Mouse (Mus musculus) stomach, embryonic 15.5 days (tissue): Measurements from ENCODE around the gene Ptgdr2. TPM values are rescaled to one million over a fixed set of nuclear protein-coding genes. Genes with fewer than 3 reads are reported as not detected.
A peak's percentile ranks its signal among the peaks of the same experiment; 100 is the strongest.

ENCODE experiments used
- ATAC-seq: fragments of 200-750 bp; cut with Nextera tagmentation; 2 replicates; pipeline ENCODE4 v1.8.0; 2017; ENCODE audit warnings: low read depth, moderate number of reproducible peaks, moderate TSS enrichment; ENCODE audit not compliant: insufficient read depth, low FRiP score
- H3K27ac ChIP-seq: fragments of 300-500 bp; sonication (generic); 2 replicates; pipeline ENCODE4 v1.5.1; 2015; ENCODE audit warnings: mild to moderate bottlenecking, inconsistent platforms
- H3K27me3 ChIP-seq: fragments of 300-500 bp; sonication (generic); replicated peaks from 2 replicates; pipeline ENCODE4 v1.6.1; 2015; ENCODE audit warnings: inconsistent platforms
- H3K36me3 ChIP-seq: fragments of 300-500 bp; sonication (generic); 2 replicates; pipeline ENCODE4 v1.6.1; 2015; ENCODE audit warnings: inconsistent platforms
- H3K4me1 ChIP-seq: fragments of 300-500 bp; sonication (generic); 2 replicates; pipeline ENCODE4 v1.6.1; 2015; ENCODE audit warnings: inconsistent platforms
- H3K4me2 ChIP-seq: fragments of 300-500 bp; sonication (generic); 2 replicates; pipeline ENCODE4 v1.6.1; 2015; ENCODE audit warnings: mild to moderate bottlenecking, inconsistent platforms
- H3K4me3 ChIP-seq: fragments of 300-500 bp; sonication (generic); replicated peaks from 2 replicates; pipeline ENCODE4 v1.5.1; 2015; ENCODE audit warnings: inconsistent platforms
- H3K9ac ChIP-seq: fragments of 300-500 bp; sonication (generic); 2 replicates; pipeline ENCODE4 v1.6.1; 2015; ENCODE audit warnings: inconsistent platforms
- H3K9me3 ChIP-seq: fragments of 300-500 bp; sonication (generic); 2 replicates; pipeline ENCODE4 v1.6.1; 2016; ENCODE audit warnings: inconsistent platforms
- WGBS: fragments of 180-500 bp; shearing (Covaris S2); methylation state at CpG from one replicate; pipeline ENCODE4 v1.1.7; 2015; 5-methylcytosine and 5-hydroxymethylcytosine counted together
- polyA plus RNA-seq: library from polyadenylated mRNA; unstranded; fragments of >200 nt; fragmentation: Nextera tagmentation; extraction: Ambion mirVana; gene quantifications from 2 replicates; pipeline ENCODE4 v1.2.1, GENCODE M21; 2015

The Ptgdr2 gene
- polyA plus RNA-seq, 1 experiment from 2014 or later = 0.08 TPM

DNA sequence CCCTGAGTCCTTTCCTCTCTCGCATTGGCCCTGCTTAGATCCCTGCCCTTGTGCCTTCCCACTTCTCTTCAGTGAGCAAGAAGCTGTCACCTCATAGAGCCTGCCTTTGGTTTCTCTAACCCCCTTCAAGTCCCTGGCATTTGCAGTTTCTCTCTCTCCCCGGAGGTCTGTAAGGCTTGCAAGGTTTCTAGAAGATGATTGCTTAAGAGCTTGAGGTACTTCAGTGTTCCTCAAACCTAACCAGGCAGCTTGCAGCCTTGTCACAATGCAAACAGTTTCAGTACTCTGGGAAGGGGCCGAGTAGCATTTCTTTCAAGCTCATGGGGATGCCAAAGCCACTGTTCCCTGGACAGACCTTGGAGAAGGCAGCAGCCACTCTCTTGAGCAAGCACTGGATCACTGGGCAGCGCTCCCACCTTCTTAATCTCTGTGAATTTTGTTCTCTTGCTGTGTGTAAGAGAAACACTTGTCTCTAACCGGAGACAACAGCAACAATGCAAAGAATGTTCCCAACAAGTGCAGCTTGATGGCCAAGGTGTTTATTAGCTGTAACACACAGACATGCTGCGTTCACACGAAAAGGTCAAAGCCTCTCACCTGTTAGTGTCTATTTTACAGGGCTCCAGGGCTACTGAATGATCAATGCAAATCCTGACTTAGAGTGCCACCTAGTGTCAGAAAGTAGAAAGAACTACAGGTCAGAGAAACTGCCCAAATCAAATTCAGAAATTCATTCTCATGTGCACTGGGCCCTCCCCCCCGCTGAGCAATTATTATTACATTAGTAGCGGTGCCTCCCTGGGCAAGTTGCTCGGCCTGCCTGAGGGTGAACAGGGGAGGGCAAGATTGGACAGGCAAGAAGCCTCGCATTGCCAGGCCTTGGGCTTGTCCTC, 22.4 kb downstream of the Ptgdr2 start:
- 25% methylated on average over 11 of the region's 11 CpGs for WGBS
- Histone ChIP-seq H3K4me2 (no peak overlapping the region), H3K4me1 (no peaks in the 10 kb centered on the region), H3K9ac (no peak overlapping the region), H3K27me3 (peaks cover 4% of the 10 kb centered on the region; the same call in 1 of the 2 replicates), H3K27ac (no peak overlapping the region), H3K4me3 (no peak overlapping the region), H3K9me3 (no peaks in the 10 kb centered on the region), H3K36me3 (no peaks in the 10 kb centered on the region)
- ATAC-seq = peak; percentile 64

GRCm38 (mm10) chr19:10959978-10960346, 23.0 kb downstream of the Ptgdr2 start:
- Histone ChIP-seq H3K4me1 (no peaks in the 10 kb centered on the region), H3K9me3 (no peaks in the 10 kb centered on the region), H3K4me2 (no peak overlapping the region), H3K27ac (no peak overlapping the region), H3K9ac (no peak overlapping the region), H3K4me3 (no peak overlapping the region), H3K36me3 (no peaks in the 10 kb centered on the region), H3K27me3 (peaks cover 4% of the 10 kb centered on the region; the same call in 1 of the 2 replicates)
- ATAC-seq = no peak
- 38% methylated on average over 12 of the region's 12 CpGs for WGBS

- Histone ChIP-seq H3K9ac (no peak overlapping the region), H3K27ac (no peak overlapping the region), H3K9me3 (no peaks in the 10 kb centered on the region), H3K4me2 (no peak overlapping the region), H3K4me1 (no peaks in the 10 kb centered on the region), H3K4me3 (no peak overlapping the region), H3K36me3 (no peaks in the 10 kb centered on the region), H3K27me3 (no peaks in the 10 kb centered on the region)
- ATAC-seq = no peak
- 88% methylated on average over 7 of the region's 7 CpGs for WGBS
Observed at GRCm38 (mm10) chr19:10965721-10966120, 28.8 kb downstream of the Ptgdr2 start.

- Histone ChIP-seq H3K36me3 (no peaks in the 10 kb centered on the region), H3K4me2 (no peak overlapping the region), H3K4me3 (no peak overlapping the region), H3K27me3 (no peaks in the 10 kb centered on the region), H3K4me1 (peaks cover 8% of the 10 kb centered on the region; the same call in 1 of the 2 replicates), H3K9me3 (no peaks in the 10 kb centered on the region), H3K9ac (no peak overlapping the region), H3K27ac (no peak overlapping the region)
- WGBS = 83% methylated on average over 7 of the region's 7 CpGs
- no peak for ATAC-seq
Observed at GRCm38 (mm10) chr19:10968578-10968977, 31.6 kb downstream of the Ptgdr2 start.

DNA sequence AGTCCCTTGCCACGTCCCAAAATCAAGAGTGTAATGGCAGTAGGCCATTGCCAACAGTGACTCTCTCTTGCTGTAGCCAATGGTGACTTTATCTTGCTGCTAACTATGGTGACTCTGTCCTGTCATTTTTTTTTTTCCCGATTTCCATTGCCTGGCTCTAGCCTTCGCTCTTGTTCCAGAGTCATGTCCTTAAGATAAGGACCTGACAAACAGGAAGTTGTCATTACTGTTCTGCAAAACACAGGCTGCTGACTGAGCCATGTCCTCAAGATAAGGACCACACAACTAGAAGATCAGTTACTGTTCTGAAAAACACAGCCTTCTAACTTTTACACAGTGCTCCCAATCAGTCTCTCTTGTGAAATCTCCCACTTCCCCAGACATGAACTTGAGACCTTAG, 33.5 kb downstream of the Ptgdr2 start:
- H3K4me3 ChIP-seq = no peak overlapping the region
- H3K27ac ChIP-seq = no peak overlapping the region
- H3K9me3 ChIP-seq = no peaks in the 10 kb centered on the region
- no peak for ATAC-seq
- H3K27me3 ChIP-seq = no peaks in the 10 kb centered on the region
- 66% methylated on average over 3 of the region's 3 CpGs for WGBS
- H3K4me2 ChIP-seq = no peak overlapping the region
- H3K9ac ChIP-seq = no peak overlapping the region
- no peaks in the 10 kb centered on the region for H3K36me3 ChIP-seq
- H3K4me1 ChIP-seq = peaks cover 17% of the 10 kb centered on the region

DNA sequence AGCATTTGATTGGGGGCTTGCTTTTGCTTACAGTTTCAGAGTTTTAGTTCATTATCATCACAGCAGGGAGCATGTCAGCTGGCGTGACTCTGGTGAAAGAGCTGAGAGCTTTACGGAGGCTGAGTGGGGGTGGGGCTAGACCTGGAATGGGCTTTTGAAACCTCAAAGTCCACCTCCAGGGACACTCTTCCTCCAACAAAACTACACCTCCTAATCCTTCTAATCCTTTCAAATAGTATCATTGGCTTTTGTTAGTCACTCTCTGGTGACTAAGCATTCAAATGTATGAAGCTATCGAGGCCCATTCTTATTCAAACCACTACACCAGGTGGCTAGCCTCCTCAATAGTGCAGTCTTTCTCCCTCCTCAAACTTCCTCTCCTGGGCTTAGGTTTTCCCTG, 35.7 kb downstream of the Ptgdr2 start:
- Histone ChIP-seq H3K4me2 (no peak overlapping the region), H3K27me3 (no peaks in the 10 kb centered on the region), H3K36me3 (no peaks in the 10 kb centered on the region), H3K9me3 (no peaks in the 10 kb centered on the region), H3K27ac (peak overlapping the region; percentile 61; the same call in 1 of the 2 replicates), H3K4me3 (no peak overlapping the region), H3K4me1 (peaks cover 19% of the 10 kb centered on the region), H3K9ac (no peak overlapping the region)
- 70% methylated on average over 3 of the region's 3 CpGs for WGBS
- ATAC-seq = no peak

- Histone ChIP-seq H3K4me3 (no peak overlapping the region), H3K4me2 (no peak overlapping the region), H3K27me3 (no peaks in the 10 kb centered on the region), H3K9me3 (no peaks in the 10 kb centered on the region), H3K27ac (peak overlapping the region; percentile 73; the same call in 1 of the 2 replicates), H3K4me1 (peaks cover 19% of the 10 kb centered on the region), H3K36me3 (no peaks in the 10 kb centered on the region), H3K9ac (no peak overlapping the region)
- WGBS = 34% methylated on average over 2 of the region's 2 CpGs
- peak; percentile 43; the same call in 1 of the 2 replicates for ATAC-seq
Observed at GRCm38 (mm10) chr19:10973187-10973586, 36.2 kb downstream of the Ptgdr2 start.

- Histone ChIP-seq H3K9ac (no peak within 1 kb of the TSS), H3K4me3 (no peak within 1 kb of the TSS), H3K27me3 (no peaks in the 10 kb centered on the region), H3K36me3 (no peaks in the 10 kb centered on the region), H3K27ac (peak within 1 kb of the TSS; percentile 73), H3K9me3 (no peaks in the 10 kb centered on the region), H3K4me1 (peaks cover 22% of the 10 kb centered on the region), H3K4me2 (0 out of 2 replicates have a peak within 1 kb of the TSS, but pooled peaks have one; percentile 22)
- ATAC-seq = peak; percentile 48; the same call in 1 of the 2 replicates
- WGBS = 12% methylated on average over 4 of the region's 4 CpGs
Observed at GRCm38 (mm10) chr19:10974238-10974865, 37.4 kb downstream of the Ptgdr2 start, which contains the start of gene Ms4a10. Ms4a10 (minus strand) TSS chr19:10974670.

GRCm38 (mm10) chr19:10975187-10975586, 38.2 kb downstream of the Ptgdr2 start:
- ATAC-seq = no peak
- Histone ChIP-seq H3K27ac (no peak overlapping the region), H3K4me2 (no peak overlapping the region), H3K9me3 (no peaks in the 10 kb centered on the region), H3K27me3 (no peaks in the 10 kb centered on the region), H3K4me1 (peaks cover 22% of the 10 kb centered on the region), H3K36me3 (no peaks in the 10 kb centered on the region), H3K4me3 (no peak overlapping the region), H3K9ac (no peak overlapping the region)
- WGBS = 74% methylated on average over 2 of the region's 2 CpGs

GRCm38 (mm10) chr19:10976318-10976717, 39.4 kb downstream of the Ptgdr2 start:
- Histone ChIP-seq H3K27ac (no peak overlapping the region), H3K27me3 (no peaks in the 10 kb centered on the region), H3K36me3 (no peaks in the 10 kb centered on the region), H3K4me2 (no peak overlapping the region), H3K9me3 (no peaks in the 10 kb centered on the region), H3K9ac (no peak overlapping the region), H3K4me3 (no peak overlapping the region), H3K4me1 (peaks cover 22% of the 10 kb centered on the region)
- 33% methylated on average over 4 of the region's 4 CpGs for WGBS
- no peak for ATAC-seq

DNA sequence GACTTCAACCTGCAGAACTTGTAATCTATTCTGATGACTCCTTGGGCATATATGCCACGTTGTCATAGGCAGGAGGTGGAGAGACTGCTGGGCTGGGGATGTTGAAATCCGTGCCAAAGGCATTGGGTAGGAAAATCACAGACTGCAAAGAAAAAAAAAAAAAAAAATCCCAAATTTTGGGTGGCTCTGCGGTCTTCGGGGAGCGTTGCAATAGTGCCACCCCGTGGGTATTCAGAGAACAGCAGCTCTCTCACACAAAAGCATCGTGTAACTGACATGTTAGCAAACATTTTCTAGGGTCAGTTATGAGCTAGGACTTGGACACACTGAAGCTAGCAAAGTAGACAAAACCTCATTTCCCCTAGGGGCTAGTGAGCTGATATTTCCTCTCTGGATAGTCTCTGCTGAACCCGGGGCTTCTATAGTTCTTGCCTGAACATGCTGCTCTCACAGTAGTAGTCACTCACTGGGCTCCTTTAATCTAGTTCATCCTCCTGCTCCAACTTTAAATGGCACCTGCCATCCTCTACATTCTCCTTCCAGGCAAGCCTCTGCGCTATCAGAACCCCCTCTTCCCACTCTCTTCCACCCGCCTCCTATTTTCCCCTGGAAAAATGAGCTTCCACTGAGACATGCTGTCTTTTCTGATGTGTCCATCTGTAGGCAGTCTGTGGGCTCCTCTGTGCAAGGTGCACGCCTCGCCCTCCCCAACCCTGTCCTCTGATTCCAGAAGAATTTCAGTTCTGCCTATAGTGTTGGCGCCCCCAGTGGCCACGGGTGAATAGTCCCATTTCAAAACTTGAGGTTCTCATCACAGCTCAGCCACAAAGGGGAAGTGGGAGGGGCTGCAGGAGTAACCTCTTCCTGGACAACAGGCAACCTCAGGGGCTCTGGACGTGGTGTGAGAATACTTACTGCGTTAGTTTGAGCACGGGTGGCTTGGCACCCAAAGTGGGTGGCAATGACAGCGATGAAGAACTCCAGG, 42.5 kb downstream of the Ptgdr2 start:
- H3K36me3 ChIP-seq = no peaks in the 10 kb centered on the region
- H3K9ac ChIP-seq = no peak overlapping the region
- no peak for ATAC-seq
- H3K4me2 ChIP-seq = peak overlapping the region; percentile 23
- H3K27ac ChIP-seq = no peak overlapping the region
- 0 out of 2 replicates have a peak, but pooled peaks cover 6% of the 10 kb centered on the region for H3K4me1 ChIP-seq
- H3K4me3 ChIP-seq = no peak overlapping the region
- no peaks in the 10 kb centered on the region for H3K9me3 ChIP-seq
- 12% methylated on average over 18 of the region's 18 CpGs for WGBS
- H3K27me3 ChIP-seq = no peaks in the 10 kb centered on the region
